Mouse (Mus musculus) testis, adult 2 months (tissue): ENCODE measurements around the gene Fam98c.
"Not testable (repeated sequence)": the region's sequence is repeated elsewhere in the genome, so short reads cannot be mapped to it uniquely, and the experiment has no call there.

ENCODE experiments used
- CTCF ChIP-seq: fragments of 200-500 bp; IDR thresholded peaks from 2 replicates; pipeline ENCODE4 v1.5.1; 2012; ENCODE audit warnings: low read depth, mild to moderate bottlenecking, inconsistent platforms, low read length, moderate library complexity; ENCODE audit not compliant: control insufficient read depth, insufficient read depth, insufficient replicate concordance
- POLR2A ChIP-seq: fragments of 200-500 bp; IDR thresholded peaks from 2 replicates; pipeline ENCODE4 v1.6.1; 2012; ENCODE audit warnings: low read depth, mild to moderate bottlenecking, inconsistent platforms, low read length, moderate library complexity; ENCODE audit not compliant: control insufficient read depth

DNA sequence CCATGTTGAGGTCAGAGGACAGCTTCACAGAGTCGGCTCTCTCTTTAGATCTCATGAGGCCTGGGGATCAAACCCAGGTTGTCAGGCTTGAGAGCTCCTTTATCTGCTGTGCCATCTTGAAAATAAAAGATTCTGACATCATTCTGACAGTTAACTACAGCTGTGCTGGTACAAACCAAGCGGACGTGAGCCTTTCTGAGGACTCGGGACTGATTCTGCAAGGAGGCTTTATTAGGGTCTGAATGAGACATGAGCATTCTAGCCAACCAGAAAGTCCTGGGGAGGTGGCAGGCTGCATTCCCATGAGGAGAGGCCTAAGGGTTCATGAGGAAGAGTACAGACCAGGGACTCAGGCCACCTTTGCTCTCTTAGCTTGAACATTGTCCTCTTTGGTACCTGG, 25.3 kb upstream of the Fam98c start:
- TF ChIP-seq CTCF, POLR2A: not testable (repeated sequence)
